In the genomic region with DNA sequence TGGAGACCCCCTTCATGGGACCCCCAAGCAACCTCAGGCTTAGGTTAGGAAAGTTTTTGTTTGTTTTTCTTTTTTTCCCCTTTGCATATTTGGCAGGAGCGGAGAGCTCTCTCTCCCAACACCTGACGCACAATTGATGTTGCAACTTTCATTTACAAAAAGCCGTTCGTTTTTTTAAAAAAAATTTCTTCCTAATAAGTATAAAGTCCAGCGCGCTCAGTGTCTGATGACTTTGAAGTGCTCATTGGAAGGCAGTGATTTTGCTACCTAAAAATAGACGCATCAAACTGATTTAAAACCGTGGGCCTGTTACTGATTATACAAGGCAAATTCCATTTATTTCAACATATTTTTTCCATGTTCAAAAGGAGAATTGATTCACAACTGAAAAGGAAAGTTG, we compare ENCODE assay signal across 8 mouse cellular contexts. TPM values are rescaled to one million over a fixed set of nuclear protein-coding genes. Genes with fewer than 3 reads are reported as not detected.
DNase-seq lines count a peak whose midpoint lies in the region; ATAC-seq and TF ChIP-seq lines count a peak whose summit lies in the region.

No protein-coding gene starts in this region.

- H3K27me3 ChIP-seq in cerebellum, adult 2 months (ENCODE audit: control insufficient read depth, insufficient read depth, low read length), result no peaks in the 10 kb centered on the region
- H3K27me3 ChIP-seq in ES-Bruce4 (ENCODE audit: control insufficient read depth, insufficient read depth, low read length, poor library complexity, severe bottlenecking), result no peaks in the 10 kb centered on the region
- no peaks in the 10 kb centered on the region for H3K27me3 ChIP-seq in hindbrain, embryonic 12.5 days
- no peaks in the 10 kb centered on the region for H3K27me3 ChIP-seq in lung, postnatal 0 days (replicated peaks; ENCODE audit: insufficient read depth, low read length)

- DNase-seq in cerebellum, adult 2 months, result no peak
- DNase-seq in cerebellum, adult 9-11 months, result no peak
- peak; percentile 82 for DNase-seq in lung, postnatal 0 days (ENCODE audit: low spot score)
- DNase-seq in right cerebral cortex, postnatal 10 days (ENCODE audit: low spot score in 2 of 2), result no peak
- DNase-seq in left cerebral cortex, postnatal 36 days (ENCODE audit: low spot score in 2 of 2), result no peak

- intact Hi-C loops in left cerebral cortex, postnatal 36 days (cut with DNase I), result loop anchor here (5.0 kb wide), 1 partner anchor 54 kb away; no protein-coding TSS in a partner anchor

- no peak for TF ChIP-seq EP300 in ES-Bruce4 (IDR thresholded peaks at IDR 0.05; ENCODE audit: insufficient read depth, low read depth, low read length)
- no peak for TF ChIP-seq EP300 in lung, postnatal 0 days (IDR thresholded peaks at IDR 0.05)

- TF ChIP-seq POLR2A in cerebellum, adult 2 months (IDR thresholded peaks at IDR 0.05; ENCODE audit: borderline replicate concordance, insufficient read depth, low read length), result no peak
- TF ChIP-seq POLR2A in ES-Bruce4 (IDR thresholded peaks at IDR 0.05; ENCODE audit: insufficient read depth, low read length), result no peak

- no peaks in the 10 kb centered on the region for H3K9me3 ChIP-seq in ES-Bruce4 (replicated peaks; ENCODE audit: control insufficient read depth, insufficient read depth, low read length, poor library complexity, severe bottlenecking)
- no peaks in the 10 kb centered on the region for H3K9me3 ChIP-seq in hindbrain, embryonic 12.5 days (replicated peaks)
- no peaks in the 10 kb centered on the region for H3K9me3 ChIP-seq in lung, postnatal 0 days (ENCODE audit: low read length)

- H3K36me3 ChIP-seq in ES-Bruce4 (ENCODE audit: control insufficient read depth, insufficient read depth, low read length, poor library complexity, severe bottlenecking), result peaks cover 2% of the 10 kb centered on the region; the same call in 1 of the 2 replicates
- no peaks in the 10 kb centered on the region for H3K36me3 ChIP-seq in hindbrain, embryonic 12.5 days
- H3K36me3 ChIP-seq in lung, postnatal 0 days (ENCODE audit: insufficient read depth, low read length), result no peaks in the 10 kb centered on the region

- no peaks in the 10 kb centered on the region for H3K4me1 ChIP-seq in cerebellum, adult 2 months (ENCODE audit: control insufficient read depth, insufficient read depth, low read length)
- no peaks in the 10 kb centered on the region for H3K4me1 ChIP-seq in ES-Bruce4 (ENCODE audit: control insufficient read depth, insufficient read depth, low read length)
- H3K4me1 ChIP-seq in hindbrain, embryonic 12.5 days, result peaks cover 9% of the 10 kb centered on the region; the same call in 1 of the 2 replicates
- H3K4me1 ChIP-seq in lung, postnatal 0 days (ENCODE audit: insufficient read depth, low read depth, low read length), result no peaks in the 10 kb centered on the region

- no peak overlapping the region for H3K27ac ChIP-seq in cerebellum, adult 2 months (ENCODE audit: insufficient read depth, low read length)
- no peak overlapping the region for H3K27ac ChIP-seq in ES-Bruce4 (ENCODE audit: insufficient read depth, low read length)
- H3K27ac ChIP-seq in hindbrain, embryonic 12.5 days, result peak overlapping the region; percentile 89; the same call in 1 of the 2 replicates
- H3K27ac ChIP-seq in lung, postnatal 0 days (ENCODE audit: low read length), result peak overlapping the region; percentile 96

- peak overlapping the region; percentile 76 for H3K4me2 ChIP-seq in hindbrain, embryonic 12.5 days (replicated peaks)
- peak overlapping the region; percentile 96 for H3K4me2 ChIP-seq in lung, postnatal 0 days (replicated peaks; ENCODE audit: low read depth, low read length)

- no peak for TF ChIP-seq CTCF in cerebellum, adult 2 months (IDR thresholded peaks at IDR 0.05; ENCODE audit: borderline replicate concordance, insufficient read depth, low read depth, low read length)
- no peak for TF ChIP-seq CTCF in ES-Bruce4 (IDR thresholded peaks at IDR 0.05; ENCODE audit: low read depth, low read length)
- TF ChIP-seq CTCF in lung, postnatal 0 days (IDR thresholded peaks at IDR 0.05), result no peak

- 11% methylated on average over 8 of the region's 8 CpGs for WGBS in cerebellum, adult 2 months
- 9% methylated on average over 8 of the region's 8 CpGs for WGBS in hindbrain, embryonic 12.5 days
- WGBS in lung, postnatal 0 days, result 4% methylated on average over 8 of the region's 8 CpGs

- no peak for ATAC-seq in hindbrain, embryonic 12.5 days (ENCODE audit: low FRiP score)
- ATAC-seq in lung, postnatal 0 days, result no peak
- ATAC-seq in inflammation-experienced regulatory T-cells, adult 6 months, result no peak

- peak overlapping the region; percentile 69 for H3K4me3 ChIP-seq in cerebellum, adult 2 months (replicated peaks; ENCODE audit: insufficient read depth, low read depth, low read length)
- H3K4me3 ChIP-seq in ES-Bruce4 (ENCODE audit: low read depth, low read length), result peak overlapping the region; percentile 91
- H3K4me3 ChIP-seq in hindbrain, embryonic 12.5 days, result peak overlapping the region; percentile 92
- peak overlapping the region; percentile 83 for H3K4me3 ChIP-seq in lung, postnatal 0 days (ENCODE audit: low read depth, low read length)

- H3K9ac ChIP-seq in ES-Bruce4 (ENCODE audit: low read depth, poor library complexity, severe bottlenecking), result peak overlapping the region; percentile 60
- H3K9ac ChIP-seq in hindbrain, embryonic 12.5 days, result no peak overlapping the region; the same call in 1 of the 2 replicates
- peak overlapping the region; percentile 48 for H3K9ac ChIP-seq in lung, postnatal 0 days (replicated peaks; ENCODE audit: low read depth)

RNA-seq across cellular contexts. Expression of gene Adk, which starts 0.8 kb away (rescaled TPM):
- polyA plus RNA-seq in cerebellum, adult 2 months (2012; rRNA removed), result 66.2 and 69.0 TPM in 2 replicates
- 110 and 117 TPM in 2 replicates for polyA plus RNA-seq in ES-Bruce4 (2011; ENCODE audit: insufficient read depth, insufficient read length, low read depth, missing spikeins)
- 76.2 and 79.3 TPM in 2 replicates for polyA plus RNA-seq in hindbrain, embryonic 12.5 days (2016; fragmentation: Nextera tagmentation; extraction: Ambion mirVana)
- polyA plus RNA-seq in lung, postnatal 0 days (2015; fragmentation: Nextera tagmentation; extraction: Ambion mirVana), result 238 and 275 TPM in 2 replicates
- 10 to 100 TPM; 63.6 to 66.2 TPM for total RNA-seq in left cerebral cortex, postnatal 36 days (2021)
- polyA plus RNA-seq in inflammation-experienced regulatory T-cells, adult 6 months (2017; shearing (Covaris generic)), result 100 to 1,000 TPM in 2 of 3 experiments, 10 to 100 TPM in 1; 84.7 to 128 (median 118) TPM

RNA-seq across cellular contexts. Expression of gene Ap3m1, which starts 0.8 kb away (rescaled TPM):
- polyA plus RNA-seq in cerebellum, adult 2 months (2012; rRNA removed), result 66.0 and 71.4 TPM in 2 replicates
- polyA plus RNA-seq in ES-Bruce4 (2011; ENCODE audit: insufficient read depth, insufficient read length, low read depth, missing spikeins), result 103 and 107 TPM in 2 replicates
- 105 and 109 TPM in 2 replicates for polyA plus RNA-seq in hindbrain, embryonic 12.5 days (2016; fragmentation: Nextera tagmentation; extraction: Ambion mirVana)
- 39.3 and 41.1 TPM in 2 replicates for polyA plus RNA-seq in lung, postnatal 0 days (2015; fragmentation: Nextera tagmentation; extraction: Ambion mirVana)
- 10 to 100 TPM; 61.7 to 62.0 TPM for total RNA-seq in left cerebral cortex, postnatal 36 days (2021)
- 100 to 1,000 TPM in 1 of 3 experiments, 10 to 100 TPM in 2; 70.6 to 107 (median 81.6) TPM for polyA plus RNA-seq in inflammation-experienced regulatory T-cells, adult 6 months (2017; shearing (Covaris generic))

Comparison
In these comparisons a context has a peak if more than half of its experiments do, and no peak if none do; other contexts are left out.
1. H3K27ac ChIP-seq: peak in hindbrain, embryonic 12.5 days (single experiment) and lung, postnatal 0 days (single experiment); none in cerebellum, adult 2 months (single experiment) and ES-Bruce4 (single experiment).
2. Peak in every context shown above with its lines, with median percentiles within 50 percentile points of each other: H3K4me3 ChIP-seq.